Mouse (Mus musculus): ENCODE measurements around the gene Rhobtb1. TPM values are rescaled to one million over a fixed set of nuclear protein-coding genes. Genes with fewer than 3 reads are reported as not detected.

Gene Rhobtb1
- polyA plus RNA-seq, 1 experiment from 2014 or later = 16.1 TPM

- 65% methylated on average over 5 of the region's 5 CpGs for WGBS
- Histone ChIP-seq H3K4me2 (ENCODE audit: low read depth) (no peak overlapping the region), H3K9ac (ENCODE audit: low read length) (no peak overlapping the region), H3K27me3 (ENCODE audit: control insufficient read depth, insufficient read depth, low read length) (no peaks in the 10 kb centered on the region), H3K36me3 (ENCODE audit: control insufficient read depth, insufficient read depth, low read length) (no peaks in the 10 kb centered on the region), H3K9me3 (ENCODE audit: control insufficient read depth, low read length) (no peaks in the 10 kb centered on the region), H3K4me1 (ENCODE audit: control insufficient read depth, insufficient read depth, low read length) (no peaks in the 10 kb centered on the region), H3K27ac (ENCODE audit: low read depth, low read length) (no peak overlapping the region), H3K4me3 (ENCODE audit: low read depth, low read length) (no peak overlapping the region)
- DNase-seq (ENCODE audit: low spot score) (no peak), ATAC-seq (ENCODE audit: insufficient read depth, low FRiP score, low TSS enrichment) (no peak)
Measured at GRCm38 (mm10) chr10:69309109-69309508, 157.9 kb downstream of the Rhobtb1 start.

- no peaks in the 10 kb centered on the region for H3K27me3 ChIP-seq (ENCODE audit: control insufficient read depth, insufficient read depth, low read length)
- WGBS = 67% methylated on average over 16 of the region's 16 CpGs
- H3K4me2 ChIP-seq (ENCODE audit: low read depth) = no peak overlapping the region
- H3K4me1 ChIP-seq (ENCODE audit: control insufficient read depth, insufficient read depth, low read length) = no peaks in the 10 kb centered on the region
- no peak overlapping the region for H3K27ac ChIP-seq (ENCODE audit: low read depth, low read length)
- ATAC-seq (ENCODE audit: insufficient read depth, low FRiP score, low TSS enrichment) (no peak), DNase-seq (ENCODE audit: low spot score) (no peak)
- H3K9ac ChIP-seq (ENCODE audit: low read length) = no peak overlapping the region
- no peak overlapping the region for H3K4me3 ChIP-seq (ENCODE audit: low read depth, low read length)
- H3K9me3 ChIP-seq (ENCODE audit: control insufficient read depth, low read length) = no peaks in the 10 kb centered on the region
- H3K36me3 ChIP-seq (ENCODE audit: control insufficient read depth, insufficient read depth, low read length) = no peaks in the 10 kb centered on the region
Measured at GRCm38 (mm10) chr10:69311867-69312266, 160.6 kb downstream of the Rhobtb1 start.

GRCm38 (mm10) chr10:69313944-69314343 is 162.7 kb downstream of the Rhobtb1 start:
- H3K27ac ChIP-seq (ENCODE audit: low read depth, low read length) = no peak overlapping the region
- no peaks in the 10 kb centered on the region for H3K9me3 ChIP-seq (ENCODE audit: control insufficient read depth, low read length)
- no peak overlapping the region for H3K4me3 ChIP-seq (ENCODE audit: low read depth, low read length)
- no peak overlapping the region for H3K4me2 ChIP-seq (ENCODE audit: low read depth)
- 67% methylated on average over 8 of the region's 8 CpGs for WGBS
- no peak for ATAC-seq (ENCODE audit: insufficient read depth, low FRiP score, low TSS enrichment)
- H3K9ac ChIP-seq (ENCODE audit: low read length) = no peak overlapping the region
- no peak for DNase-seq (ENCODE audit: low spot score)
- no peaks in the 10 kb centered on the region for H3K4me1 ChIP-seq (ENCODE audit: control insufficient read depth, insufficient read depth, low read length)
- H3K27me3 ChIP-seq (ENCODE audit: control insufficient read depth, insufficient read depth, low read length) = no peaks in the 10 kb centered on the region
- H3K36me3 ChIP-seq (ENCODE audit: control insufficient read depth, insufficient read depth, low read length) = no peaks in the 10 kb centered on the region

- WGBS = 82% methylated on average over 11 of the region's 11 CpGs
- no peak overlapping the region for H3K9ac ChIP-seq (ENCODE audit: low read length)
- no peaks in the 10 kb centered on the region for H3K4me1 ChIP-seq (ENCODE audit: control insufficient read depth, insufficient read depth, low read length)
- no peaks in the 10 kb centered on the region for H3K9me3 ChIP-seq (ENCODE audit: control insufficient read depth, low read length)
- DNase-seq (ENCODE audit: low spot score) = no peak
- no peaks in the 10 kb centered on the region for H3K36me3 ChIP-seq (ENCODE audit: control insufficient read depth, insufficient read depth, low read length)
- no peak for ATAC-seq (ENCODE audit: insufficient read depth, low FRiP score, low TSS enrichment)
- no peak overlapping the region for H3K4me3 ChIP-seq (ENCODE audit: low read depth, low read length)
- H3K27me3 ChIP-seq (ENCODE audit: control insufficient read depth, insufficient read depth, low read length) = no peaks in the 10 kb centered on the region
- H3K27ac ChIP-seq (ENCODE audit: low read depth, low read length) = no peak overlapping the region
- no peak overlapping the region for H3K4me2 ChIP-seq (ENCODE audit: low read depth)
Measured at GRCm38 (mm10) chr10:69318514-69318913, 167.3 kb downstream of the Rhobtb1 start.

- no peak overlapping the region for H3K4me3 ChIP-seq (ENCODE audit: low read depth, low read length)
- no peaks in the 10 kb centered on the region for H3K27me3 ChIP-seq (ENCODE audit: control insufficient read depth, insufficient read depth, low read length)
- ATAC-seq (ENCODE audit: insufficient read depth, low FRiP score, low TSS enrichment) (no peak), DNase-seq (ENCODE audit: low spot score) (peak; percentile 86)
- H3K9me3 ChIP-seq (ENCODE audit: control insufficient read depth, low read length) = no peaks in the 10 kb centered on the region
- no peaks in the 10 kb centered on the region for H3K36me3 ChIP-seq (ENCODE audit: control insufficient read depth, insufficient read depth, low read length)
- no peaks in the 10 kb centered on the region for H3K4me1 ChIP-seq (ENCODE audit: control insufficient read depth, insufficient read depth, low read length)
- H3K9ac ChIP-seq (ENCODE audit: low read length) = no peak overlapping the region
- 48% methylated on average over 21 of the region's 21 CpGs for WGBS
- no peak overlapping the region for H3K27ac ChIP-seq (ENCODE audit: low read depth, low read length)
- no peak overlapping the region for H3K4me2 ChIP-seq (ENCODE audit: low read depth)
Measured at GRCm38 (mm10) chr10:69320667-69321518, 169.7 kb downstream of the Rhobtb1 start.

- Histone ChIP-seq H3K27me3 (ENCODE audit: control insufficient read depth, insufficient read depth, low read length) (no peaks in the 10 kb centered on the region), H3K27ac (ENCODE audit: low read depth, low read length) (no peak overlapping the region), H3K9me3 (ENCODE audit: control insufficient read depth, low read length) (no peaks in the 10 kb centered on the region), H3K4me3 (ENCODE audit: low read depth, low read length) (no peak overlapping the region), H3K4me2 (ENCODE audit: low read depth) (no peak overlapping the region), H3K36me3 (ENCODE audit: control insufficient read depth, insufficient read depth, low read length) (no peaks in the 10 kb centered on the region), H3K4me1 (ENCODE audit: control insufficient read depth, insufficient read depth, low read length) (no peaks in the 10 kb centered on the region), H3K9ac (ENCODE audit: low read length) (no peak overlapping the region)
- WGBS = 44% methylated on average over 15 of the region's 15 CpGs
- no peak for ATAC-seq (ENCODE audit: insufficient read depth, low FRiP score, low TSS enrichment)
- DNase-seq (ENCODE audit: low spot score) = no peak
Measured at GRCm38 (mm10) chr10:69321519-69322035, 170.3 kb downstream of the Rhobtb1 start.

- DNase-seq (ENCODE audit: low spot score) = no peak
- H3K4me3 ChIP-seq (ENCODE audit: low read depth, low read length) = no peak overlapping the region
Measured at GRCm38 (mm10) chr10:69323986-69324385, 172.8 kb downstream of the Rhobtb1 start.

GRCm38 (mm10) chr10:69324816-69325215 is 173.6 kb downstream of the Rhobtb1 start:
- Histone ChIP-seq H3K4me3 (ENCODE audit: low read depth, low read length) (no peak overlapping the region), H3K27ac (ENCODE audit: low read depth, low read length) (no peak overlapping the region), H3K27me3 (ENCODE audit: control insufficient read depth, insufficient read depth, low read length) (no peaks in the 10 kb centered on the region), H3K9me3 (ENCODE audit: control insufficient read depth, low read length) (no peaks in the 10 kb centered on the region), H3K4me1 (ENCODE audit: control insufficient read depth, insufficient read depth, low read length) (no peaks in the 10 kb centered on the region), H3K36me3 (ENCODE audit: control insufficient read depth, insufficient read depth, low read length) (no peaks in the 10 kb centered on the region), H3K9ac (ENCODE audit: low read length) (no peak overlapping the region), H3K4me2 (ENCODE audit: low read depth) (no peak overlapping the region)
- 90% methylated on average over 7 of the region's 7 CpGs for WGBS
- DNase-seq (ENCODE audit: low spot score) (no peak), ATAC-seq (ENCODE audit: insufficient read depth, low FRiP score, low TSS enrichment) (no peak)

More at GRCm38 (mm10) chr10:69323986-69324385, 172.8 kb downstream of the Rhobtb1 start:
- Histone ChIP-seq H3K4me2 (ENCODE audit: low read depth) (no peak overlapping the region), H3K27me3 (ENCODE audit: control insufficient read depth, insufficient read depth, low read length) (no peaks in the 10 kb centered on the region), H3K27ac (ENCODE audit: low read depth, low read length) (no peak overlapping the region), H3K9ac (ENCODE audit: low read length) (no peak overlapping the region), H3K9me3 (ENCODE audit: control insufficient read depth, low read length) (no peaks in the 10 kb centered on the region), H3K36me3 (ENCODE audit: control insufficient read depth, insufficient read depth, low read length) (no peaks in the 10 kb centered on the region), H3K4me1 (ENCODE audit: control insufficient read depth, insufficient read depth, low read length) (no peaks in the 10 kb centered on the region)
- no peak for ATAC-seq (ENCODE audit: insufficient read depth, low FRiP score, low TSS enrichment)
- 76% methylated on average over 13 of the region's 13 CpGs for WGBS

GRCm38 (mm10) chr10:69326433-69326832 is 175.2 kb downstream of the Rhobtb1 start:
- H3K27me3 ChIP-seq (ENCODE audit: control insufficient read depth, insufficient read depth, low read length) = no peaks in the 10 kb centered on the region
- no peaks in the 10 kb centered on the region for H3K9me3 ChIP-seq (ENCODE audit: control insufficient read depth, low read length)
- H3K27ac ChIP-seq (ENCODE audit: low read depth, low read length) = no peak overlapping the region
- no peak overlapping the region for H3K4me3 ChIP-seq (ENCODE audit: low read depth, low read length)
- no peak overlapping the region for H3K9ac ChIP-seq (ENCODE audit: low read length)
- H3K4me1 ChIP-seq (ENCODE audit: control insufficient read depth, insufficient read depth, low read length) = no peaks in the 10 kb centered on the region
- no peak for ATAC-seq (ENCODE audit: insufficient read depth, low FRiP score, low TSS enrichment)
- H3K4me2 ChIP-seq (ENCODE audit: low read depth) = no peak overlapping the region
- no peaks in the 10 kb centered on the region for H3K36me3 ChIP-seq (ENCODE audit: control insufficient read depth, insufficient read depth, low read length)
- WGBS = 85% methylated on average over 3 of the region's 3 CpGs
- DNase-seq (ENCODE audit: low spot score) = no peak
